Mouse (Mus musculus) splenic B cell, adult 2 months (primary cell): ENCODE measurements around the gene Gm4513.
"Not testable (repeated sequence)": the region's sequence is repeated elsewhere in the genome, so short reads cannot be mapped to it uniquely, and the experiment has no call there.

Experiments used
- DNase-seq: peaks from one replicate; pipeline ENCODE4 v3.0.0-alpha.2; 2011; ENCODE audit warnings: low read depth, low spot score
- H3K27me3 ChIP-seq: 2 replicates; pipeline ENCODE4 v1.6.1; 2012; ENCODE audit warnings: mild to moderate bottlenecking, low read length, moderate library complexity, mixed read lengths; ENCODE audit not compliant: control insufficient read depth, poor library complexity, insufficient read depth, severe bottlenecking
- H3K36me3 ChIP-seq: 2 replicates; pipeline ENCODE4 v1.6.1; 2012; ENCODE audit warnings: mild to moderate bottlenecking, low read length, moderate library complexity, mixed read lengths; ENCODE audit not compliant: control insufficient read depth, poor library complexity, insufficient read depth, severe bottlenecking

Gene Gm4513

DNA sequence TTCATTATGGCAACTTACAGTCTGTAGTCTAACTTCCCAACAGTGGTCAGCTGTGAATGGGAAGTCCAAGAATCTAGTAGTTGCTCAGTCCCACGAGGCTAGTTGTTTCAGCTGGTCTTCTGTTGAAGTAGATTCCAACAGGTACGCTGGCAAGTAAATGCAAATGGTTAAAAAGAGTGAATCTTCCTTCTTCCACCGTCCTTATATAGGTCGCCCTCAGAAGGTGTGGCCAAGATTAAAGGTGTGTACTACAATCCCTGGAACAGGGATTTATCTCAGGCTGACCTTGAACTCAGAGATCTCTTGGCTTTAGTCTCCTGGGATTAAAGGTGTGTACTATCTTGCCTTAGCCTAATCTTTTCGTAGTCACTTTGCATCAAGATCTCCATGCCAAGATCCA is at the start of gene Gm4513:
Gm4513 (minus strand) TSS at position 101 of the 400 bp plus-strand sequence.
- not testable (repeated sequence) for DNase-seq, H3K36me3 ChIP-seq, H3K27me3 ChIP-seq

DNA sequence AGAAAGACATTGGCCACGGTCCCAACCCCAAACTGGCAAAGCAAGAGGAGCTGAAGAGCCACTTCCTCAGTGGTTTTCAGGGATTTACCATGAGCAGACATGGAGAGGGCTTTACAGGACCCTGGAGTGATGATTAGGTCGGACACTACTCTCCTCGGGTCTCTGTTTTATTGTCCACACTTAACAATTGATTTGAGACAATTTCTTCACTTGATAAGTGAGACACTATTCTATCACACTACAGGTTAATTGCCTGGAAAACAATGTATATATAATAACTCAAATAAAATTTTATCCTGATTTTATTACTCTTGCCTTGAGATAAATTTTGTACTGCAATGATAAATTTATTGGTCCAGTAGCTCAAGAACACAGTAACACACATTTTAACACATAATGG is 22.7 kb downstream of the Gm4513 start, which contains the start of gene Gm4141:
Gm4141 (minus strand) TSS at position 101 of the 400 bp plus-strand sequence.
- not testable (repeated sequence) for DNase-seq, H3K36me3 ChIP-seq, H3K27me3 ChIP-seq

DNA sequence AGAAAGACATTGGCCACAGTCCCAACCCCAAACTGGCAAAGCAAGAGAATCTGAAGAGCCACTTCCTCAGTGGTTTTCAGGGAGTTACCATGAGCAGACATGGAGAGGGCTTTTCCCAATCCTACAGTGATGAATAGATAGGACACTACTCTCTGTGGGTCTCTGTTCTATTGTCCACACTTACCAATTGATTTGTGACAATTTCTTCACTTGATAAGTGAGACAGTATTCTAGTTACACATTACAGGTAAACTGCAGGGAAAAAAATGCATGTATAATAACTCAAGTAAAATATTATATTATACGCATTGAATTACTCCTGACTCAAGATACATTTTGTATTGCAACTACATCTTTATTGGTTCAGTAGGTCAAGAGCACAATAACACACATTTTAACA is 53.2 kb downstream of the Gm4513 start, which contains the start of gene Gm5726:
Gm5726 (minus strand) TSS at position 101 of the 400 bp plus-strand sequence.
- H3K27me3 ChIP-seq, H3K36me3 ChIP-seq, DNase-seq: not testable (repeated sequence)
